Mouse (Mus musculus) gastrocnemius, postnatal 36 days (tissue): Measurements from ENCODE around the gene Rad9a. TPM values are rescaled to one million over a fixed set of nuclear protein-coding genes. Genes with fewer than 3 reads are reported as not detected.

Experiments used
- DNase-seq, 2 experiments: peaks; one replicate each; pipeline ENCODE4 v3.0.0; 2022
- intact Hi-C: fragments of 180-260 bp; cut with DNase I; formaldehyde crosslinking; loops from one replicate; pipeline ENCODE4 v1.15.1; 2025
- total RNA-seq, 2 experiments: library from RNA; stranded (reverse); gene quantifications; 2 replicates each; pipeline ENCODE4 v1.2.3; 2021

The Rad9a gene
- total RNA-seq, 2 experiments from 2014 or later, result 2.3 to 2.9 TPM

GRCm38 (mm10) chr19:4170723-4171392 is 30.6 kb downstream of the Rad9a start:
- intact Hi-C loops, result loop anchor here (5.0 kb wide), 1 partner anchor 56 kb away; no protein-coding TSS in a partner anchor
- DNase-seq, result no peak

- intact Hi-C loops, result loop anchor here (1.0 to 5.0 kb wide), 2 partner anchors 21 to 57 kb away; partner anchors contain the start of gene Tbc1d10c
- no peak for DNase-seq
These were observed 31.7 kb downstream of the Rad9a start for GRCm38 (mm10) chr19:4169810-4170209.

DNA sequence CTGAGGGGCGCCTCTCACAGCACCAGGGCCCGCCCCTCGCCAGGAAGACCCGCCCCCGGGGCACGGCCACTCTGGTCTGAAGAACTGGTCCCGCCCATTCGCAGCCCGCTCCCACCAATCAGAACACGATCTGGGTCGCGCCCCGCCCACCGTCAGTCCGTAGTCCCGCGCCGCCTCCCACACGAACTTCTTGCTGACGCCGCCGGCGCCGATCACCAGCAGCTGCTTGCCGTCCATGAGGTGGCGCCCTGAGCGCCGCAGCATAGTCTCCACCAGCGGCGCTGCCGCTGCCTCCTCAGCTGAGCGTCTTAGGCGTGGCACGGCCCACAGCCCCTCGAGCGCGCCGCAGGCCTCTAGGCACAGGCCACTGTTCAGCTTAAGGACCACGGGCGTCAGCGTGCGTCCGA is 32.1 kb downstream of the Rad9a start:
- intact Hi-C loops, result loop anchor here (1.0 kb wide), 1 partner anchor 22 kb away; the partner anchor contains the start of gene Tbc1d10c
- DNase-seq, result peak; percentile 99 to 100

DNA sequence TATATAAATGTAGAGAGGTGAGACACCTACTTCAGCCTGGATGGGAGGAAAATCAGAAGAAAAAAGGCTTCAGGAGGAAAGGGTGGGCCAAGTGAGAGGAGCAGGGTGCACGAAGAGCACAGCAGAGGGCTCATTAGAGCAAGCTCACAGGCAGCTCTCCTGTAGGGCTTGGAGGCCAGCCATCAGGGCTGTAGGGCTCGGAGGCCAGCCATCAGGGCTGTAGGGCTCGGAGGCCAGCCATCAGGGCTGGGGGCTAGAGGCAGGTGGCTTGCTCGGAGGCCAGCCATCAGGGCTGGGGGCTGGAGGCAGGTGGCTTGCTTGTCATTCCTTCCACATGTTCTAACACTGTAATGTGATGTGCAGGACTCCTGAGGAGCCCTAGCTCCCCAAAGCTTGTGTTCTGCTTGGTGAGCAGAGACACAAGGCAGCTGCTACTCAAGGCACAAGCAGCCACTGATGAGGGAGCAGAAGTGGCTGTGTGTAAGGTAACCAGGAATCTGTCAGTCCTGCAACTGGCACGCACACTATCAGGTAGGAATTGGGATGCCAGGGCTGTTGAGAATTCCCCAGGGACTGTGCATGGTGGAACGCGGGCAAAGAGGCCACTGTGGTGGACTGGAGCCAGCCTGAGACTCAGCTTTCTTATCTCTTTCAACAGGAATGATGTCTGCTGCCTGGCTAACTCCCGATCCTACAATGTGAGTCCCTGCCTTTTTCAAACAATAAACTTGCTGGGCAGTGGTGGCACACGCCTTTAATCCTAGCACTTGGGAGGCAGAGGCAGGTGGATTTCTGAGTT is 34.6 kb downstream of the Rad9a start:
- intact Hi-C loops, result no loop called here

DNA sequence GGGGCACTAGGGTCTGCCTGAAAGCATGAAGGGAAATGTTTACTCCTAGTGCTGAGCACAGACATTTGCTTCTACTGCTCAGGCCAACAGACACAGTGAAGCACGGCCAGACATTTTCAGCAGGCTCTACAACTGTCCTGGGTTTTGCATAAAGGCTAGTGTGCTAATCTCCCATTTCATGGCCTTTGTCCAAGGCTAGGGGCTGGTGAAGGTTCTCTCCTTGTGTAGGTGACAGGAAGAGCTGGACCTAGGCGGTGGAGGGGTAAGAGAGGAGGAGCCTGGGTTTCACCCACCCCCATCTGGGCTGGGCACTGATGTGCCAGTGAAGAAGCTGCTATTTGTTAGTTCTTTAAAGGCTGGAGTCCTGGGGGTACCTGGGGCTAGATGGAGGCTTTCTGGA is 36.7 kb downstream of the Rad9a start:
- intact Hi-C loops, result no loop called here
- DNase-seq, result no peak

More for the DNA sequence above, 34.6 kb downstream of the Rad9a start:
- no peak for DNase-seq

GRCm38 (mm10) chr19:4164100-4164499 is 37.4 kb downstream of the Rad9a start:
- no peak for DNase-seq
- intact Hi-C loops, result no loop called here

GRCm38 (mm10) chr19:4163543-4163887 is 37.9 kb downstream of the Rad9a start:
- DNase-seq, result no peak
- intact Hi-C loops, result no loop called here

DNA sequence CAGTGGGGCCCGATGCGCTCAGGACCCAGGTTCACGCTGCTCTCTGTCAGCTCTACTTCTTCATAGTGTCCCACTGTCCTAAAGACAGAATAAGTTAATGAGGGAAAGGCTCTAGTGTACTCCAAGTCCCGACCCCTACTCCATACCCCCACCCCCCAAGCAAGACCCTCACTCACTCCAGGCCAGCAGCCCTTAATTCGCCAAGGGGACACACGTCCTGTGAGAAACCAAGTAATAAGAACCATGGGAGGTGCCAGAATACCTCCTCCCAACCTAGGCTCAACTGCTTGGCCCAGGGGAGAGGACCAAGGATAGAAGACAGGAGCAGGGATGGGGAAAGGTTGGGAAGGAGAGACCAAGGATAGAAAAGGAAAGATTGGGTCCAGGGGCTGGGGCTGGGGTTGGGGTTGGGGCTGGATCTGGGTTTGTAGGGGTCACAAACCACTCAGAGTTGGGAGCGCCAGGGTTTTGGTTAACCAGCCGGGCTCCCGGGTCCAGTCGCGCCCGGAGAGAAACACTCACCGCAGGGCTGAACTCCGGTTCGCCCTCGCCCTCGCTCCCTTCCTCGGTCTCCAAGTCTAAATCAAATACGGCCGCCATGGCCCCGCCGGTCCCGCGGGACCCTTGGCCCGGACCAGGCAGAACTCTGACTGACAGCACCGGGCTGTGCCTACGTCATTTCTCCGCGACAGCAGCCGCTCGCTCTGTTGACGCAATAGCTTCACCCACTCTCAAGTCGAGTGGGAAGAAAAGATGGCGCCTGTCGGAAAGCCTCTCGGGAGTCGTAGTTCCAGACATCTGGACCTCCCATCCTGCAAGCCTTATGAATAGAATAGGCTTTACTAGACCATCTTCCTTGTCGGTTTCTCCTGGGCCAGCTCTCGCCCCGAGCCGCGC is 38.6 kb downstream of the Rad9a start, which contains the start of gene Rps6kb2:
Gene Rps6kb2 (minus strand): TSS at position 709 of the 897 bp plus-strand sequence.
- DNase-seq, result peak; percentile 93
- intact Hi-C loops, result no loop called here

GRCm38 (mm10) chr19:4159049-4159448 is 42.4 kb downstream of the Rad9a start:
- intact Hi-C loops, result no loop called here
- no peak for DNase-seq

- intact Hi-C loops, result no loop called here
- DNase-seq, result no peak
These were observed 44.7 kb downstream of the Rad9a start for GRCm38 (mm10) chr19:4156771-4157170.

GRCm38 (mm10) chr19:4156073-4156579 is 45.3 kb downstream of the Rad9a start:
- no peak for DNase-seq
- intact Hi-C loops, result no loop called here

DNA sequence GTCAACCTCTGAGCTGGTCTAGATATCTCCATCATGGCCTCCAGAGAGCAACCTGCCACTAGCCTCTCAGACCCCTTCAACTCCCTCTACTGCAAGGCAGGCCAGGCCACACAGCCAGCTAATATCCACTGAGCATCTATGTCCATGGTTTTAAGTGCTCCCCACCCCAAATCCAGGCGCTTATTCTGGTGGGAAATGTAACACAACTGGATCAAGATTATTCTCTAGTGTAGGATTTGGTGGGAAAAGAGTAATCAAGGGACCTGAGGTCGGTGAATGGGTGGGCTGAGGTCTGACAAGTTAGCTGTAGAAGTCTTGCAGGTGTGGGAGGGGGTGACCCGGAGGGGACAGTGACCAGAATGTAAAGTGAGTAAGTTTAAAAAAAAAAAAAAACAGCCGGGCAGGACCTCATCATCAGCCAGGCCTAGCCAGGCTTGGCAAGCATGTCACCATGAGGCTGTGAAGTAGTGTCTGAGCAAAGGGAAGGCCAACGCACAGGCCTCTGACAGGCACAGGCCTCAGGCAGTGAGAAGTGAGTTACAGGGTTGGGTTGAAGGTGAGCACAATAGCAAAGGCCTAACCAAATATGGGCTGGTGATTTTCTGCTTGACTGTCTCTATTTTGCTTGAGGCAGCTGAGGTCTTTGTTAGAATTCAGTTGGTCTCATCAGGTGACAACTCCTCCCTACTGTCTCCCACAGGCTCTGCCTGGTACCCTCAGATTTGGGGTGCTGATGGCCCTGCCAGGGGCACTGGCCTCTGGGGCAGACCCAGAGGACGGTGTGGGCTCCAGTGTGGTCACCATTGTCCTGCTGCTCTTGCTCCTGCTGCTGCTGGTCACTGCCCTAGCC is 46.0 kb downstream of the Rad9a start:
- peak in 1 of 2 experiments; percentile 13 for DNase-seq
- intact Hi-C loops, result no loop called here

- intact Hi-C loops, result no loop called here
- DNase-seq, result peak in 1 of 2 experiments; percentile 11
These were observed 46.8 kb downstream of the Rad9a start for GRCm38 (mm10) chr19:4154437-4155222.

GRCm38 (mm10) chr19:4153232-4153654 is 48.2 kb downstream of the Rad9a start, which contains the start of gene Ptprcap:
TSS of gene Ptprcap (plus strand) at chr19:4153604.
- DNase-seq, result no peak
- intact Hi-C loops, result no loop called here

DNA sequence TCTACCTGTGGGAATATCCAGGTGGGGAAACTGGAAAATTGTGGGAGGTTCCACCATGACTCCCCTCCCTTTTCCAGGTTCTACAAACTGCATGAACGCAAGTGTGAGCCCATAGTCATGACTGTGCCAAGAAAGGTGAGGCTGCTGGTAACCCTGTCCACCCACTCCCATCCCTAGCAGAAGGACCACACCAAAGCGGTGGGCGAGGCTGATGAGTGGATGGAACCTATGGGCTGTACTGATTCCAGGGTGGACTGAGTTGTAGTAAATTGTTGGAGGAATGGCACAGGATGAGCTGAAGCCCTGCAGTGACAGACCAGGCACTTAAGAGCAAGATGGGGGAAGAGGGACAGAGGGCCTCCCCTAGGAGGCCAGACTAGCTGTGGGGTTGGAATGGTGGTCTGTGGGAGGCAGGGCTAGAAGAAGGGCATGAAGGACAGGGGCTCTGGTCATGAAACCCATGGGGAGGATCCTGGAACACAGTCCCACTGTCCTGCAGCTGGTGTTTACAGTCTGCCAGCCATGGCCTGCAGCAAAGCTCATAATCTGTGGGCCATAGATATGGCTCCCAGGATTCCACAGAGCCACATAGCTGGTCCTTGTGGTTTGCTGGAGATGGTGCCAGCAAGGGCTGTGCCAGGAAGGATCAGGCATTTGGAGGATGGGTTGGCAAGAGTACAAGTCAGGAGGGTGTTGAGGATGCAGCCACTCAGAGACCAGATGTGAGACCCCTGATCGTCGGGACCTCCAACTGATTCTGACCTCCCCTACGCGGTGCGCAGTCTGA is 48.8 kb downstream of the Rad9a start:
- intact Hi-C loops, result no loop called here
- no peak for DNase-seq

- intact Hi-C loops, result no loop called here
- no peak for DNase-seq
These were observed 49.6 kb downstream of the Rad9a start for GRCm38 (mm10) chr19:4151898-4152297.

DNA sequence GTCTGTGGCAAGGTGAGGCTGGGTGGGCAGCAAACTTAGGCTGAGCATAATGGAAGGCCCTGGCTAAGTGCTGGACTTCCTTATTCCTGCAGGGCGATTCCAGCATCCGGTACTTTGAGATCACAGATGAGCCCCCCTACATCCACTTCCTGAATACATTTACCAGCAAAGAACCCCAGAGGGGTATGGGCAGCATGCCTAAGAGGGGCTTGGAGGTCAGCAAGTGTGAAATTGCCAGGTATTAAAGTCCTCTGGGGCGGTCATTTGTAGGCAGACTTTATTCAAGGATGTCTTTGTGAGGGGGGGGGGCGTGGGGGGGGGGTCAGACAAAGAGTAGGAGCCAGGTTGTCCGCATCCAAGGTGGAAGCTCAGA is 50.0 kb downstream of the Rad9a start:
- intact Hi-C loops, result no loop called here
- DNase-seq, result no peak
